Mouse (Mus musculus): ENCODE data around the gene Dennd4a.
A peak's percentile ranks its signal among the peaks of the same experiment; 100 is the strongest.

DNA sequence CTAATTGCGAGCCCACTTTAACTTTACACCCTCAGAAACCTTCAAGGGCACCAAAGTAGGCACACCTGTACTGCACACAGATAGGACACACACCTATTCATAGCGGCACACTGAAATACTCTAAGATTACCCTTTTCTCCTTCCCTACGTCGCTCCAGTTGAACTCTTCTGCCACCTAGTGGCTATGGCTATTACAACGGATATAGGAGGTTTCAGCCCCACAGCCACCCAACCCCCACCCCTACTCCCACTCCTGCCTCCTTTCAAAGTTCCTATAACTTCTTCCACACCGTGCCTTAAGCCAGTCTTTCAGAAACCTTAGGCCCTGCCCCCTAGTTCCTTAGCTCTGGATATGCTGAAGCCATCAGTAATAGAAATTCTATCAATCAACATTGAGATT, 125.4 kb downstream of the Dennd4a start:
- TF ChIP-seq E2F4 (IDR thresholded peaks at IDR 0.05; ENCODE audit: insufficient replicate concordance, low read depth, low read length) (no peak), CTCF (conservative IDR thresholded peaks at IDR 0.05 in 1 of 2, IDR thresholded peaks at IDR 0.05 in 1 of 2; ENCODE audit: low read depth in 2 of 2, low read length in 2 of 2) (peak; percentile 77 to 88), BHLHE40 (IDR thresholded peaks at IDR 0.05; ENCODE audit: low read depth, low read length) (no peak), HCFC1 (IDR thresholded peaks at IDR 0.05; ENCODE audit: low read depth, low read length) (no peak)

Measured in CH12.LX (cell line).